Mouse (Mus musculus): ENCODE results near the gene Cux2. TPM values are rescaled to one million over a fixed set of nuclear protein-coding genes. Genes with fewer than 3 reads are reported as not detected.

Gene Cux2
- polyA plus RNA-seq, 1 experiment from 2014 or later, result 33.7 TPM

DNA sequence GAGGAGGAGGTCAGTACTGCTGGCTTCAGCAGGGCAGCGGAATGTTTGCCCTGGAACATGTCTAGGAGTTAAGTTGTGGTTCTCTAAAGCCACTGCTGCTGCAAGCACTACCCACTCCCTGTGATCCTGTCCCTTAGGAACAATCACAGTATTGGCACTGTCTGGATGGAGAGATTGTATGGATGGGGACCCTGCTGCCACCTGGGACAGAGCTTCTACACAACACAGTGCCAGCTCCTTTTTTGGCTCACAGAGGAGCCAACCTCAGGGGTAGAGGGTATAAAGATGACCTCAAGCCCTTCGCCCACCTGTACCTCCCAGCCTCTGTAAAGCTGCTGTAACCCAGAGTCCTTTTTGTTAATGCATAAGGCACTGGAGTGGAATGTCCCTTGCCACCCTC is 233.3 kb downstream of the Cux2 start:
- Histone ChIP-seq H3K9me3 (no peaks in the 10 kb centered on the region), H3K4me2 (replicated peaks) (no peak overlapping the region), H3K36me3 (peaks cover 78% of the 10 kb centered on the region), H3K4me1 (no peaks in the 10 kb centered on the region), H3K4me3 (no peak overlapping the region), H3K27ac (replicated peaks) (no peak overlapping the region), H3K9ac (replicated peaks) (no peak overlapping the region), H3K27me3 (no peaks in the 10 kb centered on the region)
- WGBS, result 98% methylated on average over 2 of the region's 2 CpGs
- no peak for ATAC-seq (replicated peaks)

DNA sequence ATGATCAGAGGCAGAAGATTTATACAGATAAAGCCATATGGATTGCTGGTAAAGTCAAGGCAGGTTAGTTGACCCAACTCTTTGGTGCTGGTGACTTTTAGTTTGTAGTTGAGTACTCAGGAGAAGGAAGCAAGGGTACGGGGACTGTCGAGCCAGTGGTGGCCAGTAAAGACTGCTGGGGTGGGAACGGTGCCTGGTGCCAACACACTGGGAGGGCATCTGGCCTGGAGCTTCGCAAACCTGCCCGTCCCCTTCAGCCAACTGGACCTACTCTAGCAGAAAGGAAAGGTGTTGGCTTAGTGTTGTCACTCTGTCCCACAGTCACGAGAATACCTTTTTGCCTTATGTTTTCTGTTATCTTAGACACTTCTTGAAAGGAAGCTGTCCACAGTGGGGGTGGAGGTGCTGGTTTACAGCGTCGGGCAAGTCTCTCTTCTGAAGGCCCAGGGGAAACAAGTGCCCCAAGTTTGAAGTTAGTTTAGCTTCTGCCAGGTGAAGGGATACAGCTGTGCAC is 234.0 kb downstream of the Cux2 start:
- no peaks in the 10 kb centered on the region for H3K4me1 ChIP-seq
- H3K27ac ChIP-seq (replicated peaks), result no peak overlapping the region
- no peak overlapping the region for H3K4me3 ChIP-seq
- no peak overlapping the region for H3K9ac ChIP-seq (replicated peaks)
- 96% methylated on average over 8 of the region's 8 CpGs for WGBS
- H3K9me3 ChIP-seq, result no peaks in the 10 kb centered on the region
- H3K4me2 ChIP-seq (replicated peaks), result no peak overlapping the region
- no peak for ATAC-seq (replicated peaks)
- no peaks in the 10 kb centered on the region for H3K27me3 ChIP-seq
- peaks cover 82% of the 10 kb centered on the region for H3K36me3 ChIP-seq

GRCm38 (mm10) chr5:121815067-121815466 is 234.8 kb downstream of the Cux2 start:
- H3K27me3 ChIP-seq, result no peaks in the 10 kb centered on the region
- H3K4me1 ChIP-seq, result no peaks in the 10 kb centered on the region
- 62% methylated on average over 3 of the region's 3 CpGs for WGBS
- H3K4me3 ChIP-seq, result no peak overlapping the region
- no peak overlapping the region for H3K27ac ChIP-seq (replicated peaks)
- no peak overlapping the region for H3K9ac ChIP-seq (replicated peaks)
- no peaks in the 10 kb centered on the region for H3K9me3 ChIP-seq
- no peak for ATAC-seq (replicated peaks)
- H3K4me2 ChIP-seq (replicated peaks), result no peak overlapping the region
- H3K36me3 ChIP-seq, result peaks cover 84% of the 10 kb centered on the region

DNA sequence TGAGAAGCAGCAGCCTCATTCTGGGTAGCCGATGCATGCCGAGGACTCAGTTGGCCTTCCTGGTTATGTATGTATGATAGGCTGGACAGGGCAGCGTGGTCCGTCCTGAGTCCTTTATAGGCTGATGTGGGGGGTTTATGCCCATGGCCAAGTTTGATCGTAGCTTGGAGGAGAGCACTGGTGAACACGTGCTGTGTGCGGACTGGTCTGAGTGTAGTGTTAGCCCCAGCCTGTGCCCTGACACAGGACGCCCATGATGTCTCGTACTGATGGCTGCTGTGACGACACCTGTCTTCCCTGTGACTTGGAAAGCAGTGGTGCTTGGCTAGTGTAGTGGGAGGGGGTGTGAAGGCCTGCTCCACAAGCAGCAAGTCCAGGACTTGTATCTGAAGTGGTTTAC is 236.2 kb downstream of the Cux2 start:
- H3K4me3 ChIP-seq, result no peak overlapping the region
- no peaks in the 10 kb centered on the region for H3K27me3 ChIP-seq
- H3K9ac ChIP-seq (replicated peaks), result no peak overlapping the region
- no peak overlapping the region for H3K27ac ChIP-seq (replicated peaks)
- H3K4me1 ChIP-seq, result no peaks in the 10 kb centered on the region
- no peaks in the 10 kb centered on the region for H3K9me3 ChIP-seq
- no peak for ATAC-seq (replicated peaks)
- no peak overlapping the region for H3K4me2 ChIP-seq (replicated peaks)
- WGBS, result 93% methylated on average over 10 of the region's 10 CpGs
- peaks cover 77% of the 10 kb centered on the region for H3K36me3 ChIP-seq

- Histone ChIP-seq H3K4me2 (replicated peaks) (no peak overlapping the region), H3K36me3 (peaks cover 69% of the 10 kb centered on the region), H3K27me3 (no peaks in the 10 kb centered on the region)
Measured at GRCm38 (mm10) chr5:121812526-121813243, 237.2 kb downstream of the Cux2 start.

GRCm38 (mm10) chr5:121811485-121811931 is 238.4 kb downstream of the Cux2 start:
- H3K4me3 ChIP-seq, result no peak overlapping the region
- 0 out of 2 replicates have a peak, but pooled peaks cover 3% of the 10 kb centered on the region for H3K4me1 ChIP-seq
- no peaks in the 10 kb centered on the region for H3K9me3 ChIP-seq
- no peak overlapping the region for H3K9ac ChIP-seq (replicated peaks)
- no peaks in the 10 kb centered on the region for H3K27me3 ChIP-seq
- ATAC-seq (replicated peaks), result no peak
- no peak overlapping the region for H3K4me2 ChIP-seq (replicated peaks)
- WGBS, result 92% methylated on average over 5 of the region's 5 CpGs
- H3K36me3 ChIP-seq, result peaks cover 58% of the 10 kb centered on the region
- no peak overlapping the region for H3K27ac ChIP-seq (replicated peaks)

More at GRCm38 (mm10) chr5:121812526-121813243, 237.2 kb downstream of the Cux2 start:
- no peak overlapping the region for H3K4me3 ChIP-seq
- 87% methylated on average over 7 of the region's 7 CpGs for WGBS
- H3K4me1 ChIP-seq, result no peaks in the 10 kb centered on the region
- H3K9me3 ChIP-seq, result no peaks in the 10 kb centered on the region
- H3K27ac ChIP-seq (replicated peaks), result no peak overlapping the region
- no peak for ATAC-seq (replicated peaks)
- no peak overlapping the region for H3K9ac ChIP-seq (replicated peaks)

GRCm38 (mm10) chr5:121810331-121811151 is 239.4 kb downstream of the Cux2 start:
- no peak overlapping the region for H3K4me2 ChIP-seq (replicated peaks)
- no peak overlapping the region for H3K9ac ChIP-seq (replicated peaks)
- H3K4me3 ChIP-seq, result no peak overlapping the region
- ATAC-seq (replicated peaks), result no peak
- WGBS, result 90% methylated on average over 17 of the region's 17 CpGs
- H3K4me1 ChIP-seq, result 0 out of 2 replicates have a peak, but pooled peaks cover 3% of the 10 kb centered on the region
- no peaks in the 10 kb centered on the region for H3K9me3 ChIP-seq
- H3K27ac ChIP-seq (replicated peaks), result no peak overlapping the region
- no peaks in the 10 kb centered on the region for H3K27me3 ChIP-seq
- peaks cover 48% of the 10 kb centered on the region for H3K36me3 ChIP-seq

- ATAC-seq (replicated peaks), result no peak
- Histone ChIP-seq H3K36me3 (peaks cover 40% of the 10 kb centered on the region), H3K4me1 (peaks cover 8% of the 10 kb centered on the region; the same call in 1 of the 2 replicates), H3K4me2 (replicated peaks) (no peak overlapping the region), H3K4me3 (no peak overlapping the region), H3K9me3 (no peaks in the 10 kb centered on the region), H3K27me3 (no peaks in the 10 kb centered on the region), H3K27ac (replicated peaks) (no peak overlapping the region), H3K9ac (replicated peaks) (no peak overlapping the region)
- WGBS, result 82% methylated on average over 5 of the region's 5 CpGs
Measured at GRCm38 (mm10) chr5:121809667-121810224, 240.2 kb downstream of the Cux2 start.

GRCm38 (mm10) chr5:121808202-121808601 is 241.7 kb downstream of the Cux2 start:
- H3K4me2 ChIP-seq (replicated peaks), result no peak overlapping the region
- ATAC-seq (replicated peaks), result no peak
- no peak overlapping the region for H3K9ac ChIP-seq (replicated peaks)
- H3K4me1 ChIP-seq, result peaks cover 8% of the 10 kb centered on the region; the same call in 1 of the 2 replicates
- 93% methylated on average over 2 of the region's 2 CpGs for WGBS
- H3K4me3 ChIP-seq, result no peak overlapping the region
- H3K27me3 ChIP-seq, result no peaks in the 10 kb centered on the region
- no peaks in the 10 kb centered on the region for H3K9me3 ChIP-seq
- peaks cover 44% of the 10 kb centered on the region for H3K36me3 ChIP-seq
- no peak overlapping the region for H3K27ac ChIP-seq (replicated peaks)

GRCm38 (mm10) chr5:121807186-121807585 is 242.7 kb downstream of the Cux2 start:
- no peak overlapping the region for H3K4me3 ChIP-seq
- no peak overlapping the region for H3K27ac ChIP-seq (replicated peaks)
- H3K4me1 ChIP-seq, result peaks cover 8% of the 10 kb centered on the region; the same call in 1 of the 2 replicates
- H3K4me2 ChIP-seq (replicated peaks), result no peak overlapping the region
- H3K36me3 ChIP-seq, result peaks cover 45% of the 10 kb centered on the region
- ATAC-seq (replicated peaks), result no peak
- WGBS, result 88% methylated on average over 3 of the region's 3 CpGs
- no peaks in the 10 kb centered on the region for H3K27me3 ChIP-seq
- H3K9ac ChIP-seq (replicated peaks), result no peak overlapping the region
- H3K9me3 ChIP-seq, result no peaks in the 10 kb centered on the region

All from forebrain, embryonic 15.5 days (tissue).